Mouse (Mus musculus): Measurements from ENCODE around the gene Gtf3c5.

Gtf3c5 gene

GRCm38 (mm10) chr2:28583651-28584050, at the start of gene Gtf3c5:
TSS of gene Gtf3c5 (minus strand) at chr2:28583751.
- no peak for ATAC-seq (ENCODE audit: low TSS enrichment)

GRCm38 (mm10) chr2:28633136-28633535, 49.6 kb upstream of the Gtf3c5 start:
- no peak for ATAC-seq (ENCODE audit: low TSS enrichment)

GRCm38 (mm10) chr2:28632626-28633025, 49.1 kb upstream of the Gtf3c5 start:
- no peak for ATAC-seq (ENCODE audit: low TSS enrichment)

- ATAC-seq (ENCODE audit: low TSS enrichment), result no peak
Observed at GRCm38 (mm10) chr2:28629911-28630381, 46.4 kb upstream of the Gtf3c5 start.

GRCm38 (mm10) chr2:28628053-28628452, 44.5 kb upstream of the Gtf3c5 start:
- ATAC-seq (ENCODE audit: low TSS enrichment), result no peak

GRCm38 (mm10) chr2:28626038-28626437, 42.5 kb upstream of the Gtf3c5 start:
- ATAC-seq (ENCODE audit: low TSS enrichment), result no peak

- ATAC-seq (ENCODE audit: low TSS enrichment), result no peak
Observed at GRCm38 (mm10) chr2:28624870-28625269, 41.3 kb upstream of the Gtf3c5 start.

- ATAC-seq (ENCODE audit: low TSS enrichment), result no peak
Observed at GRCm38 (mm10) chr2:28622521-28623124, 39.1 kb upstream of the Gtf3c5 start.

- no peak for ATAC-seq (ENCODE audit: low TSS enrichment)
Observed at GRCm38 (mm10) chr2:28621664-28622171, 38.2 kb upstream of the Gtf3c5 start, which contains the start of gene Gfi1b. TSS of gene Gfi1b (minus strand) at chr2:28621982.

GRCm38 (mm10) chr2:28621111-28621510, 37.6 kb upstream of the Gtf3c5 start:
- no peak for ATAC-seq (ENCODE audit: low TSS enrichment)

GRCm38 (mm10) chr2:28620522-28620921, 37.0 kb upstream of the Gtf3c5 start:
- no peak for ATAC-seq (ENCODE audit: low TSS enrichment)

GRCm38 (mm10) chr2:28619369-28619768, 35.8 kb upstream of the Gtf3c5 start:
- ATAC-seq (ENCODE audit: low TSS enrichment), result no peak

- no peak for ATAC-seq (ENCODE audit: low TSS enrichment)
Observed at GRCm38 (mm10) chr2:28618777-28619336, 35.3 kb upstream of the Gtf3c5 start.

GRCm38 (mm10) chr2:28617498-28618486, 34.2 kb upstream of the Gtf3c5 start:
- no peak for ATAC-seq (ENCODE audit: low TSS enrichment)

GRCm38 (mm10) chr2:28616874-28617273, 33.3 kb upstream of the Gtf3c5 start:
- ATAC-seq (ENCODE audit: low TSS enrichment), result no peak

GRCm38 (mm10) chr2:28616358-28616757, 32.8 kb upstream of the Gtf3c5 start:
- ATAC-seq (ENCODE audit: low TSS enrichment), result no peak

GRCm38 (mm10) chr2:28613599-28613998, 30.0 kb upstream of the Gtf3c5 start:
- ATAC-seq (ENCODE audit: low TSS enrichment), result no peak

GRCm38 (mm10) chr2:28612436-28613063, 29.0 kb upstream of the Gtf3c5 start:
- ATAC-seq (ENCODE audit: low TSS enrichment), result no peak

GRCm38 (mm10) chr2:28611407-28611787, 27.8 kb upstream of the Gtf3c5 start:
- ATAC-seq (ENCODE audit: low TSS enrichment), result no peak

GRCm38 (mm10) chr2:28610716-28611406, 27.3 kb upstream of the Gtf3c5 start:
- ATAC-seq (ENCODE audit: low TSS enrichment), result no peak

GRCm38 (mm10) chr2:28609851-28610250, 26.3 kb upstream of the Gtf3c5 start:
- no peak for ATAC-seq (ENCODE audit: low TSS enrichment)
